Mouse (Mus musculus) kidney, embryonic 15.5 days (tissue): ENCODE results near the gene Gm11168. TPM values are rescaled to one million over a fixed set of nuclear protein-coding genes. Genes with fewer than 3 reads are reported as not detected.
"Not testable (repeated sequence)": the region's sequence is repeated elsewhere in the genome, so short reads cannot be mapped to it uniquely, and the experiment has no call there.

Experiments used
- ATAC-seq: fragments of 200-750 bp; cut with Nextera tagmentation; replicated peaks from 2 replicates; pipeline ENCODE4 v1.8.0; 2017; ENCODE audit warnings: moderate TSS enrichment; ENCODE audit not compliant: low FRiP score
- H3K27ac ChIP-seq: fragments of 300-500 bp; sonication (generic); 2 replicates; pipeline ENCODE4 v1.5.1; 2015; ENCODE audit warnings: mild to moderate bottlenecking, inconsistent platforms
- H3K27me3 ChIP-seq: fragments of 300-500 bp; sonication (generic); 2 replicates; pipeline ENCODE4 v1.6.1; 2015; ENCODE audit warnings: inconsistent platforms
- H3K36me3 ChIP-seq: fragments of 300-500 bp; sonication (generic); 2 replicates; pipeline ENCODE4 v1.6.1; 2015; ENCODE audit warnings: inconsistent platforms
- H3K4me1 ChIP-seq: fragments of 300-500 bp; sonication (generic); 2 replicates; pipeline ENCODE4 v1.6.1; 2015; ENCODE audit warnings: inconsistent platforms
- H3K4me2 ChIP-seq: fragments of 300-500 bp; sonication (generic); 2 replicates; pipeline ENCODE4 v1.6.1; 2015; ENCODE audit warnings: moderate library complexity, mild to moderate bottlenecking, inconsistent platforms
- H3K4me3 ChIP-seq: fragments of 300-500 bp; sonication (generic); replicated peaks from 2 replicates; pipeline ENCODE4 v1.5.1; 2015; ENCODE audit warnings: mild to moderate bottlenecking, inconsistent platforms
- H3K9ac ChIP-seq: fragments of 300-500 bp; sonication (generic); 2 replicates; pipeline ENCODE4 v1.6.1; 2015; ENCODE audit warnings: mild to moderate bottlenecking, inconsistent platforms
- H3K9me3 ChIP-seq: fragments of 300-500 bp; sonication (generic); replicated peaks from 2 replicates; pipeline ENCODE4 v1.6.1; 2016; ENCODE audit warnings: inconsistent platforms
- WGBS: fragments of 180-500 bp; shearing (Covaris S2); methylation state at CpG from one replicate; pipeline ENCODE4 v1.1.7; 2015; ENCODE audit warnings: mixed read lengths; 5-methylcytosine and 5-hydroxymethylcytosine counted together
- microRNA-seq: library from miRNA; unstranded; fragments of <30 nt; microRNA quantifications from one replicate; pipeline ENCODE4, GENCODE M21; 2016
- polyA plus RNA-seq: library from polyadenylated mRNA; unstranded; fragments of >200 nt; fragmentation: Nextera tagmentation; extraction: Ambion mirVana; gene quantifications from 2 replicates; pipeline ENCODE4 v1.2.1, GENCODE M21; 2015

Gm11168 gene
- polyA plus RNA-seq, 1 experiment from 2014 or later, result not detected

GRCm38 (mm10) chr9:3029276-3030000 is 26.3 kb downstream of the Gm11168 start:
- H3K9ac ChIP-seq, ATAC-seq: not testable (repeated sequence)
- 65% methylated on average over 13 of the region's 16 CpGs for WGBS

GRCm38 (mm10) chr9:3030677-3031318 is 27.7 kb downstream of the Gm11168 start:
- WGBS, result 77% methylated on average over 4 of the region's 10 CpGs
- not testable (repeated sequence) for ATAC-seq, H3K4me1 ChIP-seq

More at GRCm38 (mm10) chr9:3029276-3030000, 26.3 kb downstream of the Gm11168 start:
- H3K4me3 ChIP-seq, H3K27ac ChIP-seq, H3K4me1 ChIP-seq, H3K4me2 ChIP-seq, H3K36me3 ChIP-seq, H3K9me3 ChIP-seq, H3K27me3 ChIP-seq: not testable (repeated sequence)

GRCm38 (mm10) chr9:3034299-3034698 is 31.2 kb downstream of the Gm11168 start, which contains the start of gene Gm17535:
Gene Gm17535, plus strand, starts transcription at chr9:3034599.
- not testable (repeated sequence) for H3K27ac ChIP-seq, H3K27me3 ChIP-seq, H3K4me1 ChIP-seq, H3K4me2 ChIP-seq, H3K36me3 ChIP-seq, H3K9ac ChIP-seq, H3K9me3 ChIP-seq, ATAC-seq, H3K4me3 ChIP-seq
- WGBS, result 57% methylated on average over 2 of the region's 8 CpGs

More at GRCm38 (mm10) chr9:3030677-3031318, 27.7 kb downstream of the Gm11168 start:
- not testable (repeated sequence) for H3K9ac ChIP-seq, H3K27ac ChIP-seq, H3K9me3 ChIP-seq, H3K27me3 ChIP-seq, H3K4me3 ChIP-seq, H3K4me2 ChIP-seq, H3K36me3 ChIP-seq

GRCm38 (mm10) chr9:3036577-3036976 is 33.4 kb downstream of the Gm11168 start, which contains the start of gene Gm10715:
Gene Gm10715, plus strand, starts transcription at chr9:3036877.
- H3K9ac ChIP-seq, H3K4me1 ChIP-seq, H3K36me3 ChIP-seq, H3K4me2 ChIP-seq, H3K27me3 ChIP-seq, H3K4me3 ChIP-seq, H3K27ac ChIP-seq, ATAC-seq, H3K9me3 ChIP-seq: not testable (repeated sequence)
- WGBS, result 75% methylated on average over 8 of the region's 8 CpGs

- H3K4me3 ChIP-seq, H3K27ac ChIP-seq, H3K9ac ChIP-seq, H3K4me1 ChIP-seq, H3K27me3 ChIP-seq, H3K4me2 ChIP-seq, ATAC-seq, H3K9me3 ChIP-seq, H3K36me3 ChIP-seq: not testable (repeated sequence)
- WGBS, result 62% methylated on average over 4 of the region's 4 CpGs
Observed at GRCm38 (mm10) chr9:3038161-3038560, 35.0 kb downstream of the Gm11168 start.

Small RNA genes lying within 50 kb of the gene (microRNA-seq; reads per million reads assigned to microRNA genes)
- not detected for gene Mir101c

Other genes starting within 250 kb of the Gm11168 start
- gene Gm10722, start 2.4 kb upstream of the Gm11168 start, polyA plus RNA-seq, result not detected in 2 replicates
- 0.29 TPM in 1 of 2 replicates, not detected in the other for gene Gm10721, start 9.8 kb downstream of the Gm11168 start, polyA plus RNA-seq
- not detected in 2 replicates for gene Gm10720, start 12.3 kb downstream of the Gm11168 start, polyA plus RNA-seq
- gene Gm10719, start 14.1 kb downstream of the Gm11168 start, polyA plus RNA-seq, result not detected in 2 replicates
- 0.55 TPM in 1 of 2 replicates, not detected in the other for gene Gm10718, start 20.2 kb downstream of the Gm11168 start, polyA plus RNA-seq
- gene Gm10717, start 22.1 kb downstream of the Gm11168 start, polyA plus RNA-seq, result 0.58 TPM in 1 of 2 replicates, not detected in the other
- gene Gm17535, start 31.3 kb downstream of the Gm11168 start, polyA plus RNA-seq, result not detected in 2 replicates
- not detected in 2 replicates for gene Gm10715, start 33.5 kb downstream of the Gm11168 start, polyA plus RNA-seq